Mouse (Mus musculus): ENCODE results near the gene Bean1. TPM values are rescaled to one million over a fixed set of nuclear protein-coding genes. Genes with fewer than 3 reads are reported as not detected.
A peak's percentile ranks its signal among the peaks of the same experiment; 100 is the strongest.

The Bean1 gene
- polyA plus RNA-seq, 1 experiment from 2014 or later, result 0.28 TPM

- 79% methylated on average over 4 of the region's 4 CpGs for WGBS
- Histone ChIP-seq H3K9me3 (replicated peaks) (no peaks in the 10 kb centered on the region), H3K36me3 (no peaks in the 10 kb centered on the region), H3K27ac (ENCODE audit: poor library complexity, severe bottlenecking) (no peak overlapping the region), H3K9ac (no peak overlapping the region), H3K4me2 (no peak overlapping the region), H3K4me3 (no peak overlapping the region), H3K4me1 (replicated peaks) (no peaks in the 10 kb centered on the region), H3K27me3 (replicated peaks) (peaks cover 4% of the 10 kb centered on the region)
- no peak for ATAC-seq (ENCODE audit: insufficient number of reproducible peaks, low FRiP score)
These were observed 32.1 kb downstream of the Bean1 start for GRCm38 (mm10) chr8:104202320-104202719.

DNA sequence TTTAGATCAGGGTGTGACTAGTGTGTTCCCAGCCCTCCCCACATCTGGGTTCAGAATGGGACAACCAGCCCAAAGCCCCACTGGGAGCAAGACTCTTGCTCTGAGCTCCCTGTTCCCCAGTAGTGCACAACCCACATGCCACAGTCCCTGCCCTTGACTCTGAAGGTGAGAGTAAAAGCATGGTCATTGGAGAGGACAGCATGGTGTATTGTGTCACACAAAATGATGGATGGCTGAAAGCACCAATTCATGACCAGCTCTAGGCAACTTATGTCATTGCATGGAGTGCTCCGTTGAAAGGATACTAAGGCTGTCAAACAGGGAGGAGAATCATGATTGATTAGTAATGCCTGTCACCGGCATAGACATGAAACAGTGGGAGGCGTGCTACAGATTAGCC lies 35.0 kb downstream of the Bean1 start:
- no peak for ATAC-seq (ENCODE audit: insufficient number of reproducible peaks, low FRiP score)
- H3K27me3 ChIP-seq (replicated peaks), result no peaks in the 10 kb centered on the region; the same call in 1 of the 2 replicates
- 55% methylated on average over 3 of the region's 3 CpGs for WGBS
- no peak overlapping the region for H3K4me2 ChIP-seq
- no peak overlapping the region for H3K4me3 ChIP-seq
- no peaks in the 10 kb centered on the region for H3K9me3 ChIP-seq (replicated peaks)
- no peak overlapping the region for H3K27ac ChIP-seq (ENCODE audit: poor library complexity, severe bottlenecking)
- H3K4me1 ChIP-seq (replicated peaks), result no peaks in the 10 kb centered on the region
- no peaks in the 10 kb centered on the region for H3K36me3 ChIP-seq
- no peak overlapping the region for H3K9ac ChIP-seq

GRCm38 (mm10) chr8:104217601-104218000 lies 47.4 kb downstream of the Bean1 start:
- no peaks in the 10 kb centered on the region for H3K9me3 ChIP-seq (replicated peaks)
- H3K4me1 ChIP-seq (replicated peaks), result no peaks in the 10 kb centered on the region
- peaks cover 31% of the 10 kb centered on the region for H3K27me3 ChIP-seq (replicated peaks)
- H3K27ac ChIP-seq (ENCODE audit: poor library complexity, severe bottlenecking), result no peak overlapping the region
- H3K9ac ChIP-seq, result no peak overlapping the region
- no peaks in the 10 kb centered on the region for H3K36me3 ChIP-seq
- WGBS, result 87% methylated on average over 5 of the region's 5 CpGs
- H3K4me3 ChIP-seq, result no peak overlapping the region
- no peak for ATAC-seq (ENCODE audit: insufficient number of reproducible peaks, low FRiP score)
- H3K4me2 ChIP-seq, result no peak overlapping the region

- ATAC-seq (ENCODE audit: insufficient number of reproducible peaks, low FRiP score), result no peak
- H3K9ac ChIP-seq, result 0 out of 2 replicates have a peak overlapping the region, but pooled peaks have one; percentile 25
- 18% methylated on average over 11 of the region's 11 CpGs for WGBS
- H3K9me3 ChIP-seq (replicated peaks), result 0 out of 2 replicates have a peak, but pooled peaks cover under 1% of the 10 kb centered on the region
- H3K4me3 ChIP-seq, result no peak overlapping the region
- H3K4me1 ChIP-seq (replicated peaks), result no peaks in the 10 kb centered on the region
- H3K27me3 ChIP-seq (replicated peaks), result peaks cover 31% of the 10 kb centered on the region
- H3K27ac ChIP-seq (ENCODE audit: poor library complexity, severe bottlenecking), result no peak overlapping the region
- H3K36me3 ChIP-seq, result peaks cover 4% of the 10 kb centered on the region; the same call in 1 of the 2 replicates
- H3K4me2 ChIP-seq, result peak overlapping the region; percentile 50
These were observed 48.8 kb downstream of the Bean1 start for GRCm38 (mm10) chr8:104219079-104219478.

DNA sequence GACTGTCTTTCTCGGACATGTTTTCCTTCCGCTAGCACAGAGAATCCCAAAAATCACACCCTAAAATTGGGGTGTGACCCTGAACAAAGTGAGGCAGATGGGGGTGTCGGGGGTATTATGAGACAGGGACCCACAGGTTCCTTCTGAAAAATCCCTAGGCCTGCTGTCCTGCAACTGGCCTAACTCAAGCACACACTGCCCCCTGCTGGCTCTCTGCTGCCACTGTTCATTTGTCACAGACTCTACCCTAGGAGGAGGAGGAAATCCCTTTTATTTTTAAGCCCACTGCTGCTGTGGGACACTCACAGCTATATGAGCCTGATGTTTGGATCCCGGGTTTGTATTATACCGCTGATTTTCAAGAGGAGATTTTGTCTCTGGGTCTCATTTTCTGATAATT lies 49.6 kb downstream of the Bean1 start:
- peaks cover 26% of the 10 kb centered on the region for H3K27me3 ChIP-seq (replicated peaks)
- H3K9me3 ChIP-seq (replicated peaks), result 0 out of 2 replicates have a peak, but pooled peaks cover 3% of the 10 kb centered on the region
- H3K9ac ChIP-seq, result no peak overlapping the region
- no peak overlapping the region for H3K4me3 ChIP-seq
- no peak overlapping the region for H3K27ac ChIP-seq (ENCODE audit: poor library complexity, severe bottlenecking)
- no peak overlapping the region for H3K4me2 ChIP-seq
- H3K36me3 ChIP-seq, result peaks cover 4% of the 10 kb centered on the region; the same call in 1 of the 2 replicates
- H3K4me1 ChIP-seq (replicated peaks), result no peaks in the 10 kb centered on the region
- no peak for ATAC-seq (ENCODE audit: insufficient number of reproducible peaks, low FRiP score)
- WGBS, result 41% methylated on average over 5 of the region's 5 CpGs

DNA sequence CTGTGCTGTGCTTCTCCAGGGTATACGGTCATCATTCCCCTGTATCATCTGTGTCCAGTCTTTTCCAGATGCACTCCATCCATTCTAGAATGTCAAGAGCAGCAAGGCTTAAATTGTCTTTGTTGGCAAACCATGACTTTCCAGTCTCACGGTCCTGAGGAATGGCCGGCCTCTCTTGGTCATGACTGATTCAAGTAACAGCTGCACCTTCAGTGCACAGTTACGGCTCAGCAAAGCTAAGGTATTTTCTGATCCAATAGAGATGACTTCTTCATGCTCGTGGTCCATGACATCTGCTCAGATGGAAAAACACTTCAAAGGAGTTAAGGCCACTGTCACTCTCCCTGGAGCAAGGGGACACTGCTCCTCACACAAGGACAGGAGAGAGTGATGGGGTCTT lies 56.8 kb downstream of the Bean1 start:
- Histone ChIP-seq H3K9me3 (replicated peaks) (0 out of 2 replicates have a peak, but pooled peaks cover 3% of the 10 kb centered on the region), H3K4me2 (no peak overlapping the region), H3K9ac (no peak overlapping the region), H3K4me3 (no peak overlapping the region), H3K4me1 (replicated peaks) (no peaks in the 10 kb centered on the region), H3K27ac (ENCODE audit: poor library complexity, severe bottlenecking) (no peak overlapping the region), H3K36me3 (peaks cover 71% of the 10 kb centered on the region), H3K27me3 (replicated peaks) (no peaks in the 10 kb centered on the region)
- 85% methylated on average over 5 of the region's 5 CpGs for WGBS
- ATAC-seq (ENCODE audit: insufficient number of reproducible peaks, low FRiP score), result no peak

- Histone ChIP-seq H3K9me3 (replicated peaks) (no peaks in the 10 kb centered on the region), H3K4me2 (no peak overlapping the region), H3K36me3 (peaks cover 87% of the 10 kb centered on the region), H3K27me3 (replicated peaks) (no peaks in the 10 kb centered on the region), H3K9ac (no peak overlapping the region), H3K4me1 (replicated peaks) (no peaks in the 10 kb centered on the region), H3K4me3 (no peak overlapping the region), H3K27ac (ENCODE audit: poor library complexity, severe bottlenecking) (no peak overlapping the region)
- WGBS, result 67% methylated on average over 9 of the region's 9 CpGs
- no peak for ATAC-seq (ENCODE audit: insufficient number of reproducible peaks, low FRiP score)
These were observed 60.1 kb downstream of the Bean1 start for GRCm38 (mm10) chr8:104230377-104230776.

DNA sequence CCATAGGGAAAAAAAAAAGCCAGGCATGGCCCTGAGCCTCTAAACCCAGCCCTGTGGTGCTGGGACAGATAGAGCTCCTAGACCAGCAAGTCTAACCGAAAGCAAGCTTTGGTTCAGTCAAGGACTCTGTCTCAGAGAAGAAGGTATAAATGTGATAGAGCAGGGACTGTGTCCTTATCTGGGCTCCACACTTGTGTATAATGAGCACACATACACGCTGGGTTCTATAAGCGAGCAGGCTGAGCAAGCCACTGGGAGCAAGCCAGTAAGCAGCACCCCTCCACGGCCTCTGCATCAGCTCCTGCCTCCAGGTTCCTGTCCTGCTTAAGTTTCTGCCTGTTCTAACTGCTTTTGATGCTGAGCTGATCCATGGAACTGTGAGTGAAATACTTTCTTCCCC lies 61.8 kb downstream of the Bean1 start:
- Histone ChIP-seq H3K27ac (ENCODE audit: poor library complexity, severe bottlenecking) (no peak overlapping the region), H3K36me3 (peaks cover 88% of the 10 kb centered on the region), H3K9ac (no peak overlapping the region), H3K4me2 (no peak overlapping the region), H3K27me3 (replicated peaks) (no peaks in the 10 kb centered on the region), H3K4me1 (replicated peaks) (no peaks in the 10 kb centered on the region), H3K9me3 (replicated peaks) (no peaks in the 10 kb centered on the region), H3K4me3 (no peak overlapping the region)
- WGBS, result 88% methylated on average over 4 of the region's 4 CpGs
- ATAC-seq (ENCODE audit: insufficient number of reproducible peaks, low FRiP score), result no peak

GRCm38 (mm10) chr8:104232919-104233318 lies 62.7 kb downstream of the Bean1 start:
- Histone ChIP-seq H3K4me1 (replicated peaks) (no peaks in the 10 kb centered on the region), H3K4me3 (no peak overlapping the region), H3K9me3 (replicated peaks) (no peaks in the 10 kb centered on the region), H3K4me2 (no peak overlapping the region), H3K36me3 (peaks cover 88% of the 10 kb centered on the region), H3K27ac (ENCODE audit: poor library complexity, severe bottlenecking) (no peak overlapping the region), H3K27me3 (replicated peaks) (no peaks in the 10 kb centered on the region), H3K9ac (no peak overlapping the region)
- WGBS, result 92% methylated on average over 5 of the region's 5 CpGs
- no peak for ATAC-seq (ENCODE audit: insufficient number of reproducible peaks, low FRiP score)

DNA sequence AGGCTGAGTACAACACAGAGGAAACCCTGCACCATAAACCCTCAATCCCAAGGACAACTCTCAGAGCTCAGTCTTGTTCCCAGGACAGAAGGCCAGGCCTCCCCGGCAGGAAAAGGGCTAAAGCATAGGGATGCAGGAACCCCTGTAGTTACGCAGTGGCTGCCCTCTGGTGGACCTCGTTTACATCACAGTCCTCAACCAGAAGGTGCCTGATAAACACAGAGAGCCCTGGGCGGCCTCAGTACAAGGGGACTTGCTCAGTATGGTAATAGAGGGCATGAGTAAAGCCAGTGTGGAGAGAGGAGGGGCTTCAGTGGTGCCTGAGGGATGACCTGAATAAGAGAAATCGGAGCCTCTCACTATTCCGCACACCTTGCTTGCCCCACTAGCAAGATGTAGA lies 64.3 kb downstream of the Bean1 start:
- 38% methylated on average over 6 of the region's 6 CpGs for WGBS
- Histone ChIP-seq H3K9me3 (replicated peaks) (no peaks in the 10 kb centered on the region), H3K27ac (ENCODE audit: poor library complexity, severe bottlenecking) (no peak overlapping the region), H3K9ac (no peak overlapping the region), H3K36me3 (peaks cover 89% of the 10 kb centered on the region), H3K27me3 (replicated peaks) (no peaks in the 10 kb centered on the region), H3K4me1 (replicated peaks) (no peaks in the 10 kb centered on the region), H3K4me2 (no peak overlapping the region), H3K4me3 (no peak overlapping the region)
- ATAC-seq (ENCODE audit: insufficient number of reproducible peaks, low FRiP score), result no peak

DNA sequence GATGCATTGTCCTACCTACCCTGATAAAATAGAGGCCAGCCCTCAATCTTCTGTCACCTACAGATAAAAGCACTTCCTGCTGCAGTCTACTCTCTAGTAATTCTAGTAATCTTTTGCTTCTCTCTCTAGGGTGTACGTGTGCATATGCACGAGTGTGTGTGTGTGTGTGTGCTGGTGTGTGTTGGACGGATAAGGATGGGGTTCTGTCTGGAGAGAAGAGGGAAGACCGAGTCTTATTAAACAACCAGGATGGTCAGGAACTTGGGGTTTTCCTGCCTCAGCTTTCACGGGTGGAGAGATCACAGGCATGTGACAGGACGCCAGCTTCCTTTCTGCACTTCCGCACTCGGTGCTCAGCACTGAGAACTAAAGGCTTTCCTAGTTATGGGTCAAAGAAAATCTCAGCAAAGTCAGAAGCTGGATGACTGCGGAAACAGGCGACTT lies 69.2 kb downstream of the Bean1 start:
- Histone ChIP-seq H3K27ac (ENCODE audit: poor library complexity, severe bottlenecking) (no peak overlapping the region), H3K4me3 (no peak overlapping the region), H3K36me3 (peaks cover 87% of the 10 kb centered on the region), H3K4me1 (replicated peaks) (no peaks in the 10 kb centered on the region), H3K4me2 (no peak overlapping the region), H3K27me3 (replicated peaks) (no peaks in the 10 kb centered on the region), H3K9me3 (replicated peaks) (no peaks in the 10 kb centered on the region), H3K9ac (no peak overlapping the region)
- ATAC-seq (ENCODE audit: insufficient number of reproducible peaks, low FRiP score), result no peak
- 67% methylated on average over 10 of the region's 10 CpGs for WGBS

DNA sequence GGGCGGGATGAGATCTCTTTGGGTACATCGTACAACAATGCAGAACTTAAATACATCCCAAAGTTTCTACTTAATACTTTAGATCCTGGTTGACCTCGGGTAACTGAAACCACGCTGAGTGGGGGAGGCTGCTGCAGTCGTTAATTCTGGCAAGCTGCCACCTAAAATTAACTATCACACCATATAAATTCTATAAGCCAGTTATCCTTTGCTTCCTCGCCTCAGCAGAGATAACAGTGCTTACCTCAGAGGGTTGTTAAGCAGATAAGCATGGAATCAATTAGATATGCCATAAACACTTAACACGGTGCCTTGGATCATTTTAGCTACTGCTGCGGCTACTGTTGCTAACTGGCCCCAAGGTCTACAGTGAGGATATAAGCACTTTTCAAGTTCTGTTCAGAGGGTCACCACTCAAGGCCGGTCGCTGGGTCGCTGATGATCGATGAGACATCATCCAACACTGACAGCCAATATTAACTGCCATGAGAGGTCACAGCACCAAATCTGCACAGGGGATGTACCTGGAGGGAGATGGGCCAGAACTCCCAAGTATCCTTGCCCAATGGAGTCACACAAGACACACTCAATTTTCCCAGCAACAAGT lies 71.9 kb downstream of the Bean1 start:
- Histone ChIP-seq H3K27ac (ENCODE audit: poor library complexity, severe bottlenecking) (no peak overlapping the region), H3K9me3 (replicated peaks) (no peaks in the 10 kb centered on the region), H3K4me3 (no peak overlapping the region), H3K4me1 (replicated peaks) (peaks cover 5% of the 10 kb centered on the region; the same call in 1 of the 2 replicates), H3K36me3 (peaks cover 74% of the 10 kb centered on the region), H3K4me2 (no peak overlapping the region), H3K27me3 (replicated peaks) (no peaks in the 10 kb centered on the region), H3K9ac (no peak overlapping the region)
- 75% methylated on average over 12 of the region's 12 CpGs for WGBS
- ATAC-seq (ENCODE audit: insufficient number of reproducible peaks, low FRiP score), result no peak
